Mouse (Mus musculus) cerebellum, adult 2 months (tissue): ENCODE measurements around the gene Trim15. TPM values are rescaled to one million over a fixed set of nuclear protein-coding genes. Genes with fewer than 3 reads are reported as not detected.

Experiments
- DNase-seq, 2 experiments: peaks; one replicate each; pipeline ENCODE4 v3.0.0; 2021
- H3K27ac ChIP-seq: fragments of 200-500 bp; 2 replicates; pipeline ENCODE4 v1.5.1; 2012; ENCODE audit warnings: low read length, control low read depth, inconsistent platforms; ENCODE audit not compliant: insufficient read depth
- H3K27me3 ChIP-seq: fragments of 200-500 bp; 2 replicates; pipeline ENCODE4 v1.6.1; 2012; ENCODE audit warnings: inconsistent platforms, mild to moderate bottlenecking, low read length, moderate library complexity; ENCODE audit not compliant: control insufficient read depth, insufficient read depth
- H3K4me1 ChIP-seq: fragments of 200-500 bp; 2 replicates; pipeline ENCODE4 v1.6.1; 2011; ENCODE audit warnings: low read length; ENCODE audit not compliant: control insufficient read depth, insufficient read depth
- H3K4me3 ChIP-seq: fragments of 200-500 bp; replicated peaks from 2 replicates; pipeline ENCODE3; 2011; ENCODE audit warnings: mild to moderate bottlenecking, low read depth, low read length, control low read depth; ENCODE audit not compliant: insufficient read depth
- CTCF ChIP-seq: fragments of 200-500 bp; IDR thresholded peaks from 2 replicates; pipeline ENCODE4 v1.5.1; 2011; ENCODE audit warnings: low read depth, mild to moderate bottlenecking, control low read depth, low read length, moderate library complexity, borderline replicate concordance; ENCODE audit not compliant: insufficient read depth
- POLR2A ChIP-seq: fragments of 200-500 bp; IDR thresholded peaks from 2 replicates; pipeline ENCODE4 v1.6.1; 2011; ENCODE audit warnings: low read length, control low read depth, borderline replicate concordance; ENCODE audit not compliant: insufficient read depth
- whole genome bisulfite sequencing: fragments of 180-500 bp; shearing (Covaris S2); methylation state at CpG from one replicate; pipeline ENCODE4 v1.1.7; 2018; 5-methylcytosine and 5-hydroxymethylcytosine counted together
- polyA plus RNA-seq: library from polyadenylated mRNA; depleted of rRNA; stranded (reverse); fragments of >200 nt; gene quantifications from 2 replicates; pipeline ENCODE4 v1.2.3, GENCODE M21; 2012

Gene Trim15
- polyA plus RNA-seq, 1 experiment: 0.15 TPM

DNA sequence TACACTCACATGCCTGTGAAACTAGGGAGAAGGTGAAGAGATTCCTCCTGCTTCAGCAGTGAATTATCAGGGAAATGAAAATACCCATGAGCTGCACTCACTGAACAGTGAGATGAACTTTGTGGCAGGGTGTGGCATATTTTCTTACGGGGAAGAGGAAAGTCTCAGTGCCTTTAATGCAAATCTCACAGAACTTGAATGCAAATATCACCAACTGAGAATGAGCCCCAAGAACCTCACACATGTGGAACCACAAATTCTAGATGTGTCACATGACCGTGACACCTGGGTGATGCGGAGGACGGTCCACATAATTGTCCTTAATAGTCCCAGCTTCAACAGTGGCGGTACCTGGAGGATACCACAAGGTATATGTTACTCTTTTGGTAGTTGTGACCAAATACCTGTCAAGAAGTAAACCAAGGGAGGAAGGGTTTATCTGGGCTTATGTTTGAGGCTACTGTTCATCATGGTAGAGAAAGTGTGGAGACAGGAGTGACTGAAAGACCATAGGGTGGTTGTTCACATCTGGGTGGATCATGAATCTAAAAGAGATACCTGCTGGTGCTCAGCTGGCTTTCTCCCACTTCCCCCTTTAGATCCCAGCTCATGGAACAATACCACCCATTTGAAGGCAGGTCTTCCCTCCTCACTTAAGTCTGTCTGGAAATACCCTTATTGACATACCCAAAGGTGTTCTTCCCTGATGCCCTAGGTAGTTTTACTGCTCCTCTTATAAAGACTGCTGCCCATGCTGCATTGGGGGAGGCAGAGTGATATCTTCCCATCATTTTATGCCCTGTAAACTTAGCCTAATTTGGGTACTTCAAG lies 23.3 kb upstream of the Trim15 start, which contains the start of gene Trim40:
Gene Trim40 (minus strand): TSS at position 51 of the 831 bp plus-strand sequence.
- H3K4me3 ChIP-seq: no peak within 1 kb of the TSS
- TF ChIP-seq CTCF (no peak), POLR2A (no peak)
- no peaks in the 10 kb centered on the region for H3K4me1 ChIP-seq
- H3K27ac ChIP-seq: no peak within 1 kb of the TSS
- H3K27me3 ChIP-seq: no peaks in the 10 kb centered on the region
- no peak for DNase-seq
- WGBS: 90% methylated on average over 5 of the region's 5 CpGs

DNA sequence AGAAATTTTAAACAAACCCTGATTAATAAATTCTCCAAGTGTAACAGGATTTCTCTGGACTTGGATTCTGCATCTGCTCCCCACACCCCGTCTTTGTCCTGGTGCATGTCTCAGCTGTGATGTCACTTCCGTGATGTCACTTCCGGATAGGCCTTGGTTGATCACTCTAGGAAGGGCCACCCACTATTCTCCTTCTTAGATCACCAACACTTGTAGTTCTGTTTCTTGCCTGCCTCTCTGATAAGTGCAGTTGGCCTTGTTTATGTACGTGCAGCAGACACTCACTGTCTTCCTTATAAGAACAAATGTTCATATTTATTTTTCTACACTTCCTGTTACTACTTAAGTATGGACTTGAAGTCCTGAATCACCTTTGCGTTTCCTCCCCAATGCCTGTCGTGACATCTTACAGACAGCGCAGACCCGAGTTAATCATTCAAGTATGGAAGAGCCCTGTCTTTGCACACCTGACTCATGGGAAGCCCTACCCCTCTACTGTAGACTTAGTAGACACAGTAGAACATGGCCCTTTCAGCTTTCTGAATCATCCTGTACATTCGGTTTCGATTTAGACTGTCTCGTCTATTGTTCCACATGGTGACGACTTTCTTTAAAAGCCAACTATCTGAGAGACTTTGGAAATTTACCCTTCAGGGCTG lies 18.3 kb upstream of the Trim15 start:
- no peak for TF ChIP-seq POLR2A
- H3K4me3 ChIP-seq: no peak overlapping the region
- 91% methylated on average over 12 of the region's 12 CpGs for WGBS
- H3K27ac ChIP-seq: no peak overlapping the region
- H3K4me1 ChIP-seq: no peaks in the 10 kb centered on the region
- no peak for DNase-seq
- H3K27me3 ChIP-seq: no peaks in the 10 kb centered on the region

- no peaks in the 10 kb centered on the region for H3K4me1 ChIP-seq
- H3K27me3 ChIP-seq: no peaks in the 10 kb centered on the region
- no peak overlapping the region for H3K4me3 ChIP-seq
- 52% methylated on average over 2 of the region's 2 CpGs for WGBS
- DNase-seq: no peak
- TF ChIP-seq CTCF (no peak), POLR2A (no peak)
- H3K27ac ChIP-seq: no peak overlapping the region
These were observed 16.3 kb upstream of the Trim15 start for GRCm38 (mm10) chr17:36883350-36883749.

GRCm38 (mm10) chr17:36874636-36875035 lies 7.6 kb upstream of the Trim15 start:
- WGBS: 56% methylated on average over 4 of the region's 4 CpGs
- Histone ChIP-seq H3K4me1 (no peaks in the 10 kb centered on the region), H3K4me3 (no peak overlapping the region), H3K27me3 (no peaks in the 10 kb centered on the region), H3K27ac (no peak overlapping the region)
- DNase-seq: no peak
- TF ChIP-seq CTCF (no peak), POLR2A (no peak)

- DNase-seq: no peak
- no peak overlapping the region for H3K4me3 ChIP-seq
- H3K4me1 ChIP-seq: 0 out of 2 replicates have a peak, but pooled peaks cover 4% of the 10 kb centered on the region
- WGBS: 46% methylated on average over 25 of the region's 25 CpGs
- no peak overlapping the region for H3K27ac ChIP-seq
- H3K27me3 ChIP-seq: no peaks in the 10 kb centered on the region
- TF ChIP-seq POLR2A (no peak), CTCF (no peak)
These were observed 3.2 kb upstream of the Trim15 start for GRCm38 (mm10) chr17:36869955-36870810.

GRCm38 (mm10) chr17:36869284-36869954 lies 2.4 kb upstream of the Trim15 start, which contains the start of gene Trim10:
TSS of gene Trim10 (plus strand) at chr17:36869574.
- Histone ChIP-seq H3K27ac (no peak within 1 kb of the TSS), H3K4me3 (no peak within 1 kb of the TSS), H3K4me1 (0 out of 2 replicates have a peak, but pooled peaks cover 4% of the 10 kb centered on the region), H3K27me3 (no peaks in the 10 kb centered on the region)
- no peak for TF ChIP-seq CTCF
- TF ChIP-seq POLR2A: no peak
- DNase-seq: no peak
- 50% methylated on average over 4 of the region's 4 CpGs for WGBS

DNA sequence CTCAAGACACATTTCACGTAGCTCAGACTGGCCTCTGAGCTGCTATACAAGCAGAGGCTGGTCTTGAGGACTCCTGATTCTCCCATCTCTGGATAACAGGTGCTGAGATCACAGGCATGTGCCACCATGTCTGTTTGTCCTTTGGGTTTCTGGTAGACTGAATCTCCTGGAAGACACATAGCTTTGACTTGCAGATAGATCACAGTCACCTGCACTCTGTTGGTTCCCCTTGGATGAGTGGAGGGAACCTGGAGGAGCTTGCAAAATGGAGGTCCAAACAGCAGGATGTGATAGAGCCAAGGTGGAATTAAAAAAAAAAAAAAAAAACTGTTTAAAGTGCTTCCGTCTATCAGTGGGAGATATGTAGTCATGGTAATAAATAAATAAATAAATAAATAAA lies 1.8 kb upstream of the Trim15 start:
- Histone ChIP-seq H3K4me1 (0 out of 2 replicates have a peak, but pooled peaks cover 4% of the 10 kb centered on the region), H3K4me3 (no peak overlapping the region), H3K27me3 (no peaks in the 10 kb centered on the region), H3K27ac (no peak overlapping the region)
- DNase-seq: no peak
- TF ChIP-seq CTCF: no peak
- TF ChIP-seq POLR2A: no peak
- 93% methylated on average over 2 of the region's 2 CpGs for WGBS

DNA sequence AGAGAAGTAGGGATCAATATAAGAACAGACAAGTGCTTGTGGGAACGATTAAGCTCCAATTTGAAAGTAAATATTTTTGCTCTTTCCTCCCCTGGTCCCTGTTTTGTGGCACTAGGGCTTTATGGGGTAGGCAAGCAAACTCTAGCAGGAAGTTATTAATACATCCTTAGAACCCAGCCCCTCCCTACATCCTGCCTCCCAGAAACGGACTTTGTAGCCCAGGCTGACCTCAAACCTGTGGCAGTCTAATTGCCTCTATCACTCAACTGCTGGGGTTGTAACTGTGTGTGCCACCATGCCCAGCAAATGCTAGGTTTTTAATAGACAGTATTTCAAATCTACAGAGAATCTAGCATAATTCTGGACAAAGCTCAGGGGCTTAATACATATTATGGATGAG lies 5.3 kb downstream of the Trim15 start:
- TF ChIP-seq POLR2A (no peak), CTCF (no peak)
- no peaks in the 10 kb centered on the region for H3K27me3 ChIP-seq
- H3K4me1 ChIP-seq: no peaks in the 10 kb centered on the region
- 63% methylated on average over 2 of the region's 2 CpGs for WGBS
- no peak overlapping the region for H3K27ac ChIP-seq
- H3K4me3 ChIP-seq: no peak overlapping the region
- DNase-seq: no peak
